Mouse (Mus musculus) bone marrow macrophage, adult 2 months (primary cell): ENCODE data around the gene Pnpo. TPM values are rescaled to one million over a fixed set of nuclear protein-coding genes. Genes with fewer than 3 reads are reported as not detected.

Experiments
- H3K27ac ChIP-seq: 2 replicates; pipeline ENCODE4 v1.5.1; 2012; ENCODE audit warnings: low read depth, low read length; ENCODE audit not compliant: insufficient read depth
- H3K4me1 ChIP-seq: 2 replicates; pipeline ENCODE4 v1.6.1; 2012; ENCODE audit warnings: low read length; ENCODE audit not compliant: control insufficient read depth, insufficient read depth
- H3K4me3 ChIP-seq: 2 replicates; pipeline ENCODE4 v1.5.1; 2012; ENCODE audit warnings: mild to moderate bottlenecking, low read length, moderate library complexity; ENCODE audit not compliant: insufficient read depth
- CTCF ChIP-seq: IDR thresholded peaks from 2 replicates; pipeline ENCODE4 v1.5.1; 2012; ENCODE audit warnings: low read depth, mild to moderate bottlenecking, low read length, moderate library complexity
- POLR2A ChIP-seq: IDR thresholded peaks from 2 replicates; pipeline ENCODE4 v1.6.1; 2012; ENCODE audit warnings: mild to moderate bottlenecking, low read depth, low read length, borderline replicate concordance
- polyA plus RNA-seq: library from polyadenylated mRNA; stranded (reverse); fragments of >200 nt; gene quantifications from 2 replicates; pipeline ENCODE4 v1.2.4, GENCODE M21; 2012; ENCODE audit not compliant: missing spikeins, insufficient read depth, insufficient read length

Pnpo gene
- polyA plus RNA-seq, 1 experiment: 17.5 TPM

- Histone ChIP-seq H3K27ac (no peak overlapping the region), H3K4me1 (peaks cover 15% of the 10 kb centered on the region), H3K4me3 (no peak overlapping the region)
- TF ChIP-seq POLR2A (no peak), CTCF (no peak)
Observed at GRCm38 (mm10) chr11:96893203-96893842, 50.5 kb downstream of the Pnpo start.

- H3K4me1 ChIP-seq: peaks cover 15% of the 10 kb centered on the region
- no peak overlapping the region for H3K4me3 ChIP-seq
- no peak overlapping the region for H3K27ac ChIP-seq
- TF ChIP-seq POLR2A (no peak), CTCF (no peak)
Observed at GRCm38 (mm10) chr11:96891784-96892527, 51.8 kb downstream of the Pnpo start.

Other genes starting within 250 kb of the Pnpo start
- 37.0 and 37.8 TPM in 2 replicates for gene Snx11, start 166.4 kb downstream of the Pnpo start, polyA plus RNA-seq
- gene Cbx1, start 154.9 kb downstream of the Pnpo start, polyA plus RNA-seq: 51.4 and 57.5 TPM in 2 replicates
- 105 and 106 TPM in 2 replicates for gene Nfe2l1, start 114.0 kb downstream of the Pnpo start, polyA plus RNA-seq
- gene Copz2, start 94.1 kb downstream of the Pnpo start, polyA plus RNA-seq: 20.2 and 24.7 TPM in 2 replicates
- gene Cdk5rap3, start 27.5 kb downstream of the Pnpo start, polyA plus RNA-seq: 26.3 and 30.0 TPM in 2 replicates
- not detected in 2 replicates for gene Prr15l, start 15.9 kb downstream of the Pnpo start, polyA plus RNA-seq
- gene Sp2, start 39.0 kb upstream of the Pnpo start, polyA plus RNA-seq: 18.1 and 22.3 TPM in 2 replicates
- 0.31 and 0.37 TPM in 2 replicates for gene Sp6, start 69.4 kb upstream of the Pnpo start, polyA plus RNA-seq
- gene Scrn2, start 86.0 kb upstream of the Pnpo start, polyA plus RNA-seq: 1.5 and 2.2 TPM in 2 replicates
- gene Lrrc46, start 97.4 kb upstream of the Pnpo start, polyA plus RNA-seq: not detected in 2 replicates
- gene Mrpl10, start 97.6 kb upstream of the Pnpo start, polyA plus RNA-seq: 32.2 and 34.0 TPM in 2 replicates
- 8.5 and 9.2 TPM in 2 replicates for gene Osbpl7, start 106.6 kb upstream of the Pnpo start, polyA plus RNA-seq
- gene Tbx21, start 171.3 kb upstream of the Pnpo start, polyA plus RNA-seq: not detected in 2 replicates
- 36.7 and 39.2 TPM in 2 replicates for gene Tbkbp1, start 207.5 kb upstream of the Pnpo start, polyA plus RNA-seq
- gene Kpnb1, start 243.9 kb upstream of the Pnpo start, polyA plus RNA-seq: 84.9 and 87.9 TPM in 2 replicates